20 mouse cellular contexts compared by ENCODE assay signal in the genomic region with DNA sequence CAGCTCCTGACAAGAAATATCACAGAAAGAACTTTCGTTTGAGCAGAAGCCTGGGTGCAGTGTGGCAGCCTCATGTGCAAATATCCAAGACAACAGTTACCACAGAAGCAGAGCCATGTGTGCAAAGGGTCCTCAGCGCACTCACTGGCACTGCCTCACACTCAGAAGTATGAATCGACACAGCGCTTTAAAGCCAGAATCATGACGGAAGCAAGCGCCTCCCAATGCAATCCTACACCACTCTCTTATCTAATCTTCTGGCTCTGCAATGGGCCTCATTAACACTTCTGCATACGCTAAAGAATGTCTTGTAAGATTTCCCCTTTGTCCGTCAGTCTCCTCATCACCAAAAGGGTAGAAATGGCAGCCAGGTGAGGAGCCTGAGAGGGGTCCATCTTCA.
"Had no signal": no experiment of that assay in that cellular context is flagged by ENCODE, and none has a peak within 500 bp of the region (broad histone marks: within the 10 kb centered on the region; RNA-seq: fewer than 3 reads in every experiment).

No protein-coding gene starts in this region.

- ATAC-seq: liver, embryonic 12.5 days; midbrain, embryonic 13.5 days; midbrain, embryonic 16.5 days had no signal

- H3K4me3 ChIP-seq: limb, embryonic 12.5 days; limb, embryonic 15.5 days; liver, embryonic 12.5 days; liver, embryonic 15.5 days; lung, embryonic 15.5 days; megakaryocyte, embryonic 14.5 days; midbrain, embryonic 10.5 days; midbrain, embryonic 13.5 days; myocyte; neural tube, embryonic 13.5 days had no signal

- H3K9ac ChIP-seq: limb, embryonic 12.5 days; limb, embryonic 15.5 days; liver, embryonic 12.5 days; liver, embryonic 15.5 days; lung, embryonic 15.5 days; midbrain, embryonic 13.5 days; neural tube, embryonic 13.5 days had no signal

- DNase-seq: kidney, postnatal 14 days; kidney, postnatal 4 days; left cerebral cortex, postnatal 4 days; lung, adult 18-20 months; lung, postnatal 10 days; lung, postnatal 36 days; thymus, adult 2 months; thymus, postnatal 14 days; thymus, postnatal 4 days had no signal

- H3K27me3 ChIP-seq: limb, embryonic 12.5 days; limb, embryonic 15.5 days; liver, embryonic 12.5 days; liver, embryonic 15.5 days; lung, embryonic 15.5 days; megakaryocyte, embryonic 14.5 days; midbrain, embryonic 13.5 days; neural tube, embryonic 13.5 days had no signal

- H3K4me2 ChIP-seq: limb, embryonic 12.5 days; limb, embryonic 15.5 days; liver, embryonic 12.5 days; liver, embryonic 15.5 days; lung, embryonic 15.5 days; midbrain, embryonic 13.5 days; neural tube, embryonic 13.5 days had no signal

- H3K4me1 ChIP-seq: limb, embryonic 15.5 days; lung, embryonic 15.5 days; megakaryocyte, embryonic 14.5 days; midbrain, embryonic 13.5 days had no signal

- H3K27ac ChIP-seq: limb, embryonic 12.5 days; limb, embryonic 15.5 days; liver, embryonic 12.5 days; liver, embryonic 15.5 days; lung, embryonic 15.5 days; midbrain, embryonic 10.5 days; midbrain, embryonic 13.5 days; neural tube, embryonic 13.5 days had no signal

- H3K9me3 ChIP-seq: limb, embryonic 12.5 days; limb, embryonic 15.5 days; liver, embryonic 12.5 days; liver, embryonic 15.5 days; lung, embryonic 15.5 days; midbrain, embryonic 10.5 days; midbrain, embryonic 13.5 days; neural tube, embryonic 13.5 days had no signal

- H3K36me3 ChIP-seq: limb, embryonic 12.5 days; limb, embryonic 15.5 days; liver, embryonic 12.5 days; liver, embryonic 15.5 days; lung, embryonic 15.5 days; midbrain, embryonic 10.5 days; midbrain, embryonic 13.5 days; neural tube, embryonic 13.5 days had no signal
